Mouse (Mus musculus): ENCODE results near the gene Lmf1. TPM values are rescaled to one million over a fixed set of nuclear protein-coding genes. Genes with fewer than 3 reads are reported as not detected.

Gene Lmf1
- total RNA-seq, 2 experiments from 2014 or later: 29.8 to 31.8 TPM

DNA sequence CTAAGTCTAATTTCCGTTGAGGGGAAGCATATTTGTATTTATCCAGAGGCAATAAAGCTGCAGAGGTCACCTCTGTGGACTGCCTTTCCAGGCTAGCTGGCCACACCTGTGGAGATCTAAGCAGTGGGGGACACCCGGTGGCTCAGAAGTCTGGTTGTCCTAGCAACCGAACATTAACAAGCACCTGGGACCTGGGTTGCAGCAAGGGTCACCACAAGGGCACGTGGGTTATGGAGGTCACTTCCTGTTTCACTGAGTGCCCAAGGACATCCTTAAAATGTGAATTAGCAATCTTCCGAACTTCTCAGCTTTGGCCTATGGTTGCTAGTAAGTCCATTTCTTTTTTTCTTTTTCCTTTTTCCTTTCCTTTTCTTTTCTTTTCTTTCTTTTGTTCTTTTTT is 25.3 kb downstream of the Lmf1 start:
- no peak for DNase-seq

GRCm38 (mm10) chr17:25608137-25608785 is 29.4 kb downstream of the Lmf1 start:
- no peak for DNase-seq

DNA sequence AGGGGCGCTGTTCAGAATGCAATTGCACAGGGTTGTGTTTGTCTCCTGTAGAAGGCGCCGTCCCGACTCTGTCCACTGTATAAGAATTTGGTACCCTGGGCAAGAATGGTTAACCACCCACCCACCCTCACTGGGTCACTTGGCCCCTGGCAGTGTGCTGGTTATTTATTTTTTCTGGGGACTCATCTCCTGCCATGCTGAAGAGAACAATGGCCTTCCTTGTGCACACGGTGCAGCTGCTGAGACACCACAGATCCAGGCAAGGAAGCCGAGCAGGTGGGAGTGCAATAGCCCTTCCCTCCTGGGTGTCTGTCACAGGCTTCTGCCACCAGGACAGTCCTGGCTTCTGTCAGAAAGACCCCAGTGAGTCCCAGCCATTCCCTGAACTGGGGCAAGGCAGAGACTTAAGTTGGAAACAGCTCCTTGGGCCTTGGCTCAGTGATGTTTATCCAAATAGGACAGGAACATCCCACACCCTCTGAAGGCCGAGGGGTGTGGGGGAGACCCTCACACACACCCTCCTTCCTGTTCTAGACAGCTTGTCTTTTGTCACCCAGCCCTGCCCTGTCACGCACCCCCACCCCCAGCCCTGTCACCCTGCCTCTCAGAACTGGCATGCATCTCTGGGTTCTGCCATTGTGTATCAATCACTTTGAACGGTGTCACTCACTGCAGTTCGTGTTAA is 30.1 kb downstream of the Lmf1 start:
- no peak for DNase-seq

DNA sequence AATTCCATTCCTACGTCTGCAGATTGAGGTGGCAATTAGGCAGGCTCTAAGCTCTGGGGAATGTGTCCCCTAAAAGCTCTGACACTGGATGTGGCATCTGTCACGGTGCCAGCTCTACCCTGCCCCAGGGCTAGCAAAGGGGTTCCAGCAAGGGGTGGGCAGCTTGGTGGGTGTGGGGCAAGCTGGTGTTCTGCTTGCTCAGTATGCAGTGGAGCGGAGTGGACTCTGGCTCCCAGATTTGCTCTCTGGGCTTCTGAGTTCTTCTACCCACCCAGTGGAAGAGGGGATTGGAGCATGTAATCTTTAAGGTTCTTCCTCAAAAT is 30.6 kb downstream of the Lmf1 start:
- DNase-seq: no peak

- peak; percentile 35 to 55 for DNase-seq
Measured at GRCm38 (mm10) chr17:25610151-25610550, 31.3 kb downstream of the Lmf1 start.

- no peak for DNase-seq
Measured at GRCm38 (mm10) chr17:25612537-25612936, 33.7 kb downstream of the Lmf1 start.

- no peak for DNase-seq
Measured at GRCm38 (mm10) chr17:25613323-25613722, 34.4 kb downstream of the Lmf1 start.

DNA sequence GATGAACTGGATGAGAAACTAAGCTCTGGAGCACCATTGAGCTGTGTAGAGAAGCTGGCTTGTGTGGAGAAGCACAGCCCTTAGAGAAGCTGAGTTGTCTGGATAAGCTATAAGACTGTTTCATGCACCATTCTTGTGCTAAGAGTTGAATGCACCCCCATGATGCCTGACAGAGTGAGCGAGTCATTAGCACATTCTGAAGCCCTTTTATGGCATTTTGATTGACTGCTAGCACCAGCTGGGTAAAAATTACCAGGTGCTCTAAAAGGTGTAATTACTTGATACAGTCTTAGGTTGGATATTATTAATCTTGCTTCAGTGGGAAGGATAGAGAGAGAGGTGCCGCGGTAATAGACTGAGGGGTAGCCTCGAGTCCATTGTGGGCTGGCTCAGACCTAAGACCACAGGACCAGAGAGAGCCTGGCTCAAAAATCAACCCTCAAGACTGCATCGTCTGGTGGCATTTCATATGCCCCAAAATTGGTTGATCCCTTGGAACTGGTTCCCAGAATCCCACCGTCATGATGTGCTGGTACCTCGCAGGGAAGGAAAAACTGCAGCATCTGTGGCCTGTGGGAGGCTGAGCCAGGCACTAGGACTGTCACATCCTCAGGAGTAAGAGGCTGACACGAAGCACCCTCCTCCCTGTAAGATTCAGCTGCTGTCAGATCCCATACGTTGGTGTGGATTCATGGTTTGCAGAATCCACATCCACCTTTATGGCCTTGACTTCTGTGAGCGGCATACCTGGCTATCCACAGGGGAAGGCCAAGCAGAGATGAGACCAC is 36.0 kb downstream of the Lmf1 start:
- no peak for DNase-seq

DNA sequence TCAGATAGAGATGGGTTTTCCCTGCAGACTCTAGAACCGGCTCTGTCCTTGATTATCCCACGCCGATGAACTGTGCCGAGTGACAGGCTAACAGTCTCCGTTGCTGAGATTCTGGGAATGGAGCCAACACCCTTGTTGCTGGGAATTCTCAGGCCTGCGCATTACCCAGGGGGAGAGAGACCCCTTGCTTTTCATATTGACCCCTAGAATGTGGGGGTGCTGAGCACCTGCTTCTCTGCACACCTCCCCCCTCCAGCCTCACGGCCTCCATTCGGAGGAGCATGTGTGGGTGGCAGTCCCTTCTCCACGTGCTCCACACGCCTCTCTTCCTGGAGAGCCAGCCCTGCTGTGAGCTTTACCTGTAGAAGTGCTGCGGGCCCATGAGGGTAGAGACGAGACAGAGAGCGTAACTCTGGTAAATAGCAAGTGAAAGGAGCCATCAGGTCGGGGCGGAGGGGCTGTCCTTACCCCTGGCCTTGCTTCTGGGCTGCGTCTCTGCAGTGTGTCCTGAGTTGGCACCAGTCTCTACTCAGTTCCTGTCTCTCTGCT is 39.7 kb downstream of the Lmf1 start:
- DNase-seq: peak; percentile 31 to 46

- no peak for DNase-seq
Measured at GRCm38 (mm10) chr17:25623441-25623840, 44.6 kb downstream of the Lmf1 start.

GRCm38 (mm10) chr17:25623935-25624334 is 45.0 kb downstream of the Lmf1 start:
- DNase-seq: no peak

GRCm38 (mm10) chr17:25624446-25625119 is 45.7 kb downstream of the Lmf1 start:
- no peak for DNase-seq

GRCm38 (mm10) chr17:25625282-25625681 is 46.4 kb downstream of the Lmf1 start:
- no peak for DNase-seq

DNA sequence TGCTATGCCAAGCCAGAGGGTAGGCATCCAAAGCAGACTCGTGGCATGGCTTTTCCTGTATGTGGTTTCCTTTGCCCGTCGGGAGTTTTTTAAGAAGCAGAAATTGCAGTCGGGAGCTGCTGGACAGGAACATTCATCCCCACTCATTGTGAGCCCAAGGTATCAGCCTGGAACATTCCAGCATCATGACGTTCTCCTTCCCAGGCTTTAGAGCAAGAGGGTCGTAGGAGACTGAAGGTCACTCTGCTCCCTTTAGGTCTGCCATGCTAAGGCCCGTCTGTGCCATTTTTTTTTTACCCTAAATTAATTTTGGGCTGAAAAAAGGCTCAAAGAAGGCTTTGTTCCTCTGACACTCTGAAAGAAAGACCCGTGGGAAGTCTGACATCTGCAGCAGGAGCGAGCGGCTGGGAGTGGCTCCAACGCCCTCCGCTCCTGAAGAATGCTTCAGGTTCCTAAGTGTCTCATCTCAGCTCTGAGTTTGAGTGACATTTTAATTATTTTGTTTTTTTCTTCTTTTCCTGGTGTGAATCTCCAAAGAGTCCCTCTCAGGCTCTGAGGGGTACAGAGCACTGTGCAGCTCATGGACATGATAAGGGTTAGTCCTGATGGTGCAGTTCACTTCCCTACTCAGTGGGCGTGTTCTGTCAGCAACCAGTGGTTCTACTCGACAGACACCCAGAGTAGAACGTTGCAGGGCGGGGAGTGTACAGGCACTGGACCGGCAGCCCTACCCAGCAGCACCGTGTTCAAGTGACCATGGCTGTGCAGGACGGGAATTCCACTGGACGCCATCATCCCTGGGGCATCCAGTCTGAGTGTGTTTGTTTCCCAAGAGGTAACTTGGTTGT is 47.5 kb downstream of the Lmf1 start:
- peak in 1 of 2 experiments; percentile 9 for DNase-seq

GRCm38 (mm10) chr17:25630313-25630712 is 51.4 kb downstream of the Lmf1 start:
- no peak for DNase-seq

DNA sequence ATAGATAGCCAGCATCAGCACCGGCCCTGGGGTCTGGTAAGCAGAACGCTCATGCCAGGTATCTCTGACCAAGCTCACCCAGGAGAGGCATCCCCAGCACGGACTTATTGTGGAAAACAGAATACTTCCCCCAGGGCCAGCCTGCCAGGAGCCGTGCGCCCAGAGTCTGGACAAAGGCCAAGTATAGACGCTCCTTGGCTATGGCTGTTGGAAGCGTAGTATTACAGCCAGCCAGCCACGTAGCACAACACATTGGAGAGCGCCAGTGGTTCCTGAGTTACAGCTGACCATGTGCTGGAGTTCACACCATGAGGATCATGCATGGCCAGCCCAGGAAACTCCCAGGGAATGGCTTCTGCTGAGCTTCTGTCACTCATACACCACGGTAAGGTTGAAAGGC is 55.2 kb downstream of the Lmf1 start:
- peak; percentile 40 to 43 for DNase-seq

DNA sequence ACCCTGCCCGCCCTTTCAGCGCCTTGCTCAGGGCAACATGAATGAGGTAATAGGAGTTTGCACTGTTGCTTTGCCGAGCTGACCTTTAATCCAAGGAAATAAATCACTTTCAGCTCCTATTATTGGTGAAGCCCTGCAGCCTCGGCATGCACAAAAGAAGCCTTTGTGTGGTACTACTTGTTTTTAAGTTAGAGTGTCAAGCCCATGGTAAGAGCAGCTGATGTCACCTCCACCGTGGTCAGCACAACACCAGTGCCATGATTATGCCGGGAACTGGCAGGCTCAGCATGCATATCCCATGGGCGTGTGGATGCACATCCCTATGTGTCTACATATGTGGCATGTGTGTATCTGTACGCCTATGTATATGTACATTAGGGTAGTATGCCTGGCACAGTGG is 56.5 kb downstream of the Lmf1 start:
- no peak for DNase-seq

GRCm38 (mm10) chr17:25635806-25636205 is 56.9 kb downstream of the Lmf1 start:
- DNase-seq: no peak

DNA sequence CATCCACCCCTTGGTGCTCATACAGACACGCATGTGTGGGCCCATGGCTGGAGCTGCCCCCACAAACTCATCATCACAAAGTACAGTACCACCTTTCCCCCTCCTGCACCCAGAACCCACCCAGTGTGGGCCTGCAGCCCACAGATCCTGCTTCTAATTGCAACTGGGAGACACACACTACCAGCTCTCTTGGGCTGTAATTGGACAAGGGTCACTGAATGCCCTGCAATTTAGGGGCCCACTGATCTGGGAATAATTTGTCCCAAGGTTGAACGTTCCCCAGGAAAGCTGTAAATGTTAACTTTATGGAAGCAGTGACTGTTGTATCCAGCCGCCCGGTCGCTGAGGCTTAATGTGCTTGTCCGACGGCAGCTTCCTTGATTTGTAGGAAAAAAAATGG is 59.1 kb downstream of the Lmf1 start:
- no peak for DNase-seq

DNA sequence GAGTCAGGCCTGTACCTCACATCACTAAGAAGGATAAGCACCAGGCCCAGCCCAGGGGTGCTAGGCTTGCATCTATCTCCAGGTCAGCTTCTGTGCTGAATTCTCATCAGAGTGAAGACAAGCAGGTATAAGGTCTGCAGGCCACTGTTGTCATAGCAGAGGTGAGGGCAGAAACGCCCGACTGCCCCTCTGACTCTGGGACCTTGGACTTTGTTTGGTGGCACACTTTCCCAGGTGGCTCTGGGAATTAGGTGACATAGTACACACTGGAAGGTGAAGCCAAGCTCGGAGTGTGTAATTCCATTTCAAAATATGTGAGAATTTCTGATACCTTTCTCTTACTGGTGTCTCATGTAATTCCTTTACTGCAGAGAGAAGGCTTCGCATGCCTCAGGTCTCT is 59.6 kb downstream of the Lmf1 start:
- DNase-seq: no peak

DNA sequence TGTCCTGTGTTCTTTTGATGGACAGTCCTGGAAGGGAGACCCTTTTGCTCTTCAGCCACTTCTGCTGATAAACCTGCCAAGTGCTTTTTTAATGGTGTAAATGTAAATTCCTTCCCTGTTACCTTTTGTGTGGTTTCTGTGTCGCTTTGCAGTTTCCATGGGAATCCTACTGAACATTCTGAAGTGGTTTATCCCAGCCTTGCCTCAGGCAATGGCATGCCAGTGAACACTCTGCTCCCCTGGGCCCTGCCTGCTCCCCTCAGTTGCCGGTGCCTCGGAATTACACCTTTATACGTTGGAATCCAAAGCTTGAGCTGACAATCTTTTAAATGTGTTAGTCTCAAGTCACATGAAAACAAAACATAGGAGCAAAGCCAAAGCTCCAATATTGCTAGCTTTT is 62.1 kb downstream of the Lmf1 start:
- no peak for DNase-seq

GRCm38 (mm10) chr17:25642032-25642431 is 63.1 kb downstream of the Lmf1 start:
- DNase-seq: peak; percentile 67 to 74
